Mouse (Mus musculus): Measurements from ENCODE around the gene Vipr1.

DNA sequence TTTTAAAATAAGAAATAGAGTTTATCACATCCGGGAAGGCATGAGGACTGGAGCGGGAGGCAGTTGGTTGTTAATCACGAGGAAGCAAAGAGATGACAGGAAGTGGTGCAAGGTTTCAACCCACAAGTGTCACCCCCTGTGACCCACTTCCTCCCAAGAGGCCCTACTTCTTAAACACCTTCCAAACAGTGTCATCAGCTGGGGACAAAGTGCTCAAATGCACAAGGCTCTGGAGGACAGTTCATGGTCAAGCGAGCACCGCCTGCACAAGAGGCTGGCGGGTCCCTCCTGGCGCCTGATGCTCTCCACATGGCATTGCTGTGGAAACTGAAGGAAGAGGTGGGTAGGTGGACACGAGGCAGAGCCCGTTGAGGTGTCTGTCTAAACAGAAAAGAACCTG lies 32.5 kb downstream of the Vipr1 start:
- no peak for TF ChIP-seq ELF1 (IDR thresholded peaks at IDR 0.05; ENCODE audit: low read depth, low read length)
- no peak for TF ChIP-seq USF1 (IDR thresholded peaks at IDR 0.05; ENCODE audit: low read depth, low read length)
